Mouse (Mus musculus) embryo, embryonic 9.5 days (tissue): ENCODE data around the gene Slc22a8.

ENCODE experiments used
- DNase-seq: peaks from one replicate; pipeline ENCODE4 v3.0.0-alpha.2; 2017; ENCODE audit errors: extremely low spot score

Gene Slc22a8

GRCm38 (mm10) chr19:8599229-8599628 lies 8.2 kb downstream of the Slc22a8 start:
- DNase-seq = no peak

DNA sequence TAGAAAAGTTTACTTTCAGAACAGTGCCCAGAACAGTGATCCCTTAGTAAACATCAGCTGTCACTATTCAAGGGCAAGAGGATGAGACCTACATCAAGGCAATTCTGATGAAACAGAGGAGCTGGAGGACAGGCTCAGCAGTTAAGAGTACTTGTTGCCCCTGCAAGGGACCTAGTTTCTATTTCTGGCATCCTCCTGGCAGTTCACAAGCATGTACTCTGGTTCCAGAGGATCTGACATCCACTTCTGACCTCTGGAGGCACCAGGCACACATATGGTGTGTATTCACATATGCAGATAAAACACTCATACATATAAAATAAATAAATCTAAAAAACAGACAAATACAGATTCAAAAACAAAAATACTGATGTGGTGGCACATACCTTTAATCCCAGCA lies 10.9 kb downstream of the Slc22a8 start:
- no peak for DNase-seq

- no peak for DNase-seq
These were observed 11.9 kb downstream of the Slc22a8 start for GRCm38 (mm10) chr19:8602914-8603313.

DNA sequence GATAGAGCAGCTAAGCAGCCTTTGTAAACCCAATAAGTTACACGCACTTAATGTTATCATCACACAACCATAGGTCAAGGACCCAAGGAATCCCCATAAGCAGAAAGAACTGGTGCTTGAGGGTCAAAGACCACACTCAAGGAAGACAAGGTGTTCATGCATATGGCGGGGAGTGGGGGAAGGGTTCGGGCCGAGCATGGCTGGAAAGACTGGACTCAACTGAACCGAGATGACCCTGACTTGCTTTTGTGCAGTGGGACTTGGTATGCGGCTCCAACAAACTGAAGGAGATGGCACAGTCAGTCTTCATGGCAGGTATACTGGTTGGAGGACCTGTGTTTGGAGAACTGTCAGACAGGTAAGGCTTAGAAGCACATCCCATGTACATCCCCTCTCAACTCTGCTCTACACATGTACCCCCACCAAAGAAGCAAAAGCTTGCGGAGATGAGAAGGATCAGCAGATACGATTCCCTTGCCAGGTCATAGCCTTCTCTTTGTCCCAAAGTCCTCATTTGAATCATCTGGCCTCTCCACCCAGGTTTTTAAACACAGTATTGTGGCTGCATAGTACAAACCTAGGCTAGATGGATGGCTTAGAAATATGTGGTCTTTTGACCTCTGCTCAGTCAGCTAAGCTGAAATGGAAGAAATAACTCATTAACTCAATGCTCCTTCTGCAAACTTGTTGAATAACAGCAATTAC lies 13.6 kb downstream of the Slc22a8 start:
- DNase-seq = no peak

- no peak for DNase-seq
These were observed 14.1 kb downstream of the Slc22a8 start for GRCm38 (mm10) chr19:8605241-8605558.

DNA sequence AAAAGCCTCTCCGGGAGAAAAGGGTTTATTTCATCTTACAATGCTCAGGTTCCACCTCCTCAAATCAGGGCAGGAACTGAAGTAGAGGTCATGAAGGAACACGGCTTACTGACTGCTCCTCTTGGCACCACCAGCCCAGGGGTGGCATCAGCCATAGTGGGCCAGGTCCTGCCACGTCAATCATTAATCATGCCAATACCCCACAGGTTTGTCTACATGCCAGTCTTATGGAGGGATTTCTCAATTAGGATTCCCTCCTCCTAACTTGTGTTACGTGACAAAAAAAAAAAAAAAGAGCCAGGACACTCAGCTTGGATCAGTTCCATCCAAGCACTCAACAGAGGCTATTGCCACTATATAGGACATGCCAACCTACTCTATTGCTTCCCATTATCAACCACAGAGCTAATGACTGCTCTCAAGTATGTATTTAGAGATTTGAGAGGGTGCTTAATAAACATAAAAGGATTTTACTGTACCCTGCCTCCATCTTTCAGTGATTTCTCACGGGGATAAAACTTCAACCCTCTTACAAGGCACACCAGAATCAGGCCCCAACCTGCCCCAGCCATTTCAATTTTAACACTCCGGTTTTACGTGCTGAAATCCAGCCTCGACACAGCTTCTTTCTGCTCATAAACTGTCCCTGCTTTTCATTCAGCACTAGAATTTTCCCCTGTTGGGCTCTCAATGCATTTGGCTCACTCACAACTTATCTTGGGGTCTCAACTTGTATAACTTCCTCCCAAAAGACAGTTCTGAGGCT lies 20.5 kb downstream of the Slc22a8 start:
- DNase-seq = no peak

GRCm38 (mm10) chr19:8613111-8613510 lies 22.1 kb downstream of the Slc22a8 start:
- DNase-seq = no peak

- DNase-seq = no peak
These were observed 23.3 kb downstream of the Slc22a8 start for GRCm38 (mm10) chr19:8614343-8614742.

DNA sequence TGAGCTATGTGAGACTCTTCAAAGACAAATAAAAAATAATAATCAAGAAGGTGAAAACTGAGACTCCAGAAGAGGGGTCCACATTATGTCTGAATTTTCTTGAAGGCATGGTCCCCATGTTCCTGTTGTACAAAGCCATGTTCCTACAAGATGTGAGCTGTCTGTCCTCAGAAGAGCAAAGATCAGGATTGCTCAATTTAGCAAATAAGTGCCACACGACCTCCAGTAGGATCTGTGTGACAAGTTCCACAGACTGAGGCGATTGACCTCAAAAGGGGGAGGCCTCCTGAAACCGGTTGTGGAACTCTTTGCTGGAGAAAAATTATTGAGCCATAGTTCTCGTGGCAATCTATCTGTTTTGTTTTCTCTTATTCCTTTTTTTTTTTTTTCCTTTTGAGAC lies 25.3 kb downstream of the Slc22a8 start:
- no peak for DNase-seq

- peak; percentile 36 for DNase-seq
These were observed 26.9 kb downstream of the Slc22a8 start, which contains the start of gene Slc22a6 for GRCm38 (mm10) chr19:8617904-8618303. Gene Slc22a6, plus strand, starts transcription at chr19:8618039.

DNA sequence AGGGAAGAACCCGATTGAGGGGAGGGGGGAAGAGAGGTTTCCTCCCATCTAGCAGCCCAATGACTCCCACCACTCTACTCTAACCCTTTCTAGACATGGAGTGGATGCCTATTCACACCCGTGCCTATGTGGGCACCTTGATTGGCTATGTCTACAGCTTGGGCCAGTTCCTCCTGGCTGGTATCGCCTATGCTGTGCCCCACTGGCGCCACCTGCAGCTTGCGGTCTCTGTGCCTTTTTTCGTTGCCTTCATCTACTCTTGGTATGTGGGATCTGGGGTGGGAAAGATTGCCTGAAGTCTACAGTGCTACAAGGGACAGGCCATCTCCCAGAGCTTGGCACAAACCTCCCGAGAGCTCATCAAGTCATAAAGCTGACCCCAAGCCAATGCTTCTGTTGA lies 30.0 kb downstream of the Slc22a8 start:
- DNase-seq = no peak

- DNase-seq = peak; percentile 4
These were observed 39.2 kb downstream of the Slc22a8 start for GRCm38 (mm10) chr19:8630249-8630648.

- DNase-seq = no peak
These were observed 39.8 kb downstream of the Slc22a8 start for GRCm38 (mm10) chr19:8630826-8631225.

DNA sequence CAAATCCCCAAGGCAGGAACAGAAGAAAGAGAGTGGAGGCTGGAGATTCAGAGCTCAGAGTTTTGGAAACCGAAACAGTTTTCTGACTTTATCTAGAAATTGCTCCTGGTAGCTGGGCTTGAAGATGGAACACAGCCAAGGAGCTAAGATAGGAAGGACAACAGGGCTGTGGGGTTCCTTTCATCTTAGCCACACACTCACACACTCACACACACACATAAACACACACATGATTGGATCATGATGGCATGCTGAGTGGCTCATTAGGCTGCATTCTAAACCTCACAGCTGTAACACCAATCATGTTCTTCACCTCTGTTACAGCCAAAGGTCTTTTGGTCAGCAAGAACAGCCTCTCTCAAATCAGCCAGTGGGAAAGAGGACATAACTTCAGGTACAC lies 41.0 kb downstream of the Slc22a8 start:
- no peak for DNase-seq

DNA sequence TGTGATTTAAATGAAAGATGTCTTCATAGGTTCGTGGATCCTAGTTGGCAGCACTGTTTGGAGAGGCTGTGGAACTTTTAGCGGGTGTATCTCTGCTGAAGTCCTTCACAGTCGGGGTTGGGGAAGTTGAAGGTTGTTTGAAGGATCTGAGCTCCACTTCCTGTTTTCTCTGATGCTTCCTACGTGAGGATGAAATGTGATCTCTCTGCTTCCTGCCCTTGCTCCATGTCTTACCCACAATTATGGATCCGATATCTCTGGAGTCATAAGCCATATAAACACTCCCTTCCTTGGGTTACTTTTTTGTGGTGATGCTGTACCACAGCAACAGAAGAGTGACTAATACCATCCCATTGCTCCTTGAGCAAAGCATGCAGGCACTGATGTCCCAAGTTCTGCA lies 51.0 kb downstream of the Slc22a8 start:
- DNase-seq = no peak

- DNase-seq = no peak
These were observed 55.3 kb downstream of the Slc22a8 start for GRCm38 (mm10) chr19:8646393-8646792.

DNA sequence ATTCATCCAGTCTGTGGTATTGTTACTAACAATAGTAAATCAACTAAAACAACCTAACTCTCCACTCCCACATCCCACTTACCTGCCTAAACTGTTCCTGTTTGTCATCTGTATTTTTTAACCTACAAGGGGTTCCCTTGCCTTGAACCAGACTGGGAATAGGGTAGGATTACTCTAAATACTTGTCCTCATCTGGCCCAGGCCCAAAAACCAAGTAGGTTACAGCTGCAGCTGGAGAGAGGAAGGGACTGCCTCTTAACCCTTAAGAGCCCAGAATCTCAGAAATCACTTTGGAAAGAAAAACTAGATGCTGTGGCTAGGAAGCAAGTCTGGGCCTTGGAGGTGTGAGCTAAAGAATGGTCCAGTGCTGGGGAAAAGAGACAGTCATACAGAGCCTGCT lies 64.8 kb downstream of the Slc22a8 start:
- DNase-seq = no peak

DNA sequence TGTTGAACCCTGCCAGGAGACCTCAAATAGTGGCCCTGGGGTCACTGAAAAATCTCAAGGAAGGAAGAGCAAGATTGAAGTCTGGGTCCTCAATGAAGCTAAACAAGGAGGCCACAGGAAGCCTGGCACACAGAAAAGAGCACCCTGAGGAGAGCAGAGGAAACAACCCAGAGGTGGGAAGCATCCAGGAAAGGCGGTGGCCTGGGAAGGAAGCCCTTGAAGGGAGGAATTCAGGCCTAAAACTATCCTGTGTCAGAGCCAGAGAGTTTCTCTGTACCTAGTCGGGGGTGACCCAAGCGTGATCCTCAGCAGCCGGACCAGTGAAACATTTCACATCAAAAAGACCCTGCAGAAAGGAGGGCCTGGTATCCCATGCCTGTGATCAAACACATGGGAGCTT lies 65.3 kb downstream of the Slc22a8 start:
- DNase-seq = no peak
